Mouse (Mus musculus): ENCODE data around the gene Adra1b. TPM values are rescaled to one million over a fixed set of nuclear protein-coding genes. Genes with fewer than 3 reads are reported as not detected.

Gene Adra1b
- polyA plus RNA-seq (2016; fragmentation: Nextera tagmentation; extraction: Ambion mirVana), result 0.86 and 1.1 TPM in 2 replicates

- no peaks in the 10 kb centered on the region for H3K4me1 ChIP-seq
- no peak within 1 kb of the TSS for H3K27ac ChIP-seq
- no peak for ATAC-seq (ENCODE audit: low FRiP score, low read depth)
- no peaks in the 10 kb centered on the region for H3K27me3 ChIP-seq (replicated peaks)
- no peak within 1 kb of the TSS for H3K4me3 ChIP-seq
- H3K9me3 ChIP-seq, result no peaks in the 10 kb centered on the region
- WGBS, result 82% methylated on average over 6 of the region's 6 CpGs
- no peak within 1 kb of the TSS for H3K9ac ChIP-seq
- no peaks in the 10 kb centered on the region for H3K36me3 ChIP-seq
- no peak within 1 kb of the TSS for H3K4me2 ChIP-seq (replicated peaks)
Measured at GRCm38 (mm10) chr11:43901051-43901654, at the start of gene Adra1b. Adra1b (minus strand) TSS chr11:43901210.

- H3K36me3 ChIP-seq, result no peaks in the 10 kb centered on the region
- H3K9ac ChIP-seq, result no peak overlapping the region
- WGBS, result 85% methylated on average over 1 of the region's 1 CpGs
- H3K27ac ChIP-seq, result no peak overlapping the region
- H3K27me3 ChIP-seq (replicated peaks), result no peaks in the 10 kb centered on the region
- no peak overlapping the region for H3K4me3 ChIP-seq
- ATAC-seq (ENCODE audit: low FRiP score, low read depth), result no peak
- no peak overlapping the region for H3K4me2 ChIP-seq (replicated peaks)
- H3K4me1 ChIP-seq, result no peaks in the 10 kb centered on the region
- 0 out of 2 replicates have a peak, but pooled peaks cover 3% of the 10 kb centered on the region for H3K9me3 ChIP-seq
Measured at GRCm38 (mm10) chr11:43950274-43950673, 49.3 kb upstream of the Adra1b start.

DNA sequence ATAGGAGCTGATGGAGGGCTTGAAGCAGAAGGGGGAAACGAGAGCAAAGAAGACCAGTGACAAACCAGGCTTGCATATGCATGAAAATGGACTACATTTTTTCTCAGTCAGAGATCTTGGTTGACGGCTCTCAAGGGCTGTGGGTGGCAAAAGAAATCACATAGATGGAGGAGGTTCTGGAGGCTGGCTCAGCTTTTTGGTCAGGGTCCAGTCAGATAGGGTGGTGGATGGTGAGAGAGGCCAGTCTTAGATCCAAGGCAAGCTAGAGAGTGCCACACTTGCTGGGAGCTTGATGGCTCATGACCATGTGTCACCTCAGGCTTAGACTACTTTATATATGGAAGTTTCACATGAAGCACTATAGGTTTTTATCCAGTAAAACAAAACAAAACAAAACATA is 42.8 kb upstream of the Adra1b start:
- H3K36me3 ChIP-seq, result no peaks in the 10 kb centered on the region
- no peak overlapping the region for H3K4me2 ChIP-seq (replicated peaks)
- ATAC-seq (ENCODE audit: low FRiP score, low read depth), result no peak
- no peaks in the 10 kb centered on the region for H3K4me1 ChIP-seq
- H3K9me3 ChIP-seq, result no peaks in the 10 kb centered on the region
- no peak overlapping the region for H3K27ac ChIP-seq
- 72% methylated on average over 2 of the region's 2 CpGs for WGBS
- no peak overlapping the region for H3K4me3 ChIP-seq
- H3K9ac ChIP-seq, result no peak overlapping the region
- no peaks in the 10 kb centered on the region for H3K27me3 ChIP-seq (replicated peaks)

- Histone ChIP-seq H3K4me2 (replicated peaks) (no peak overlapping the region), H3K4me1 (no peaks in the 10 kb centered on the region), H3K27me3 (replicated peaks) (no peaks in the 10 kb centered on the region), H3K4me3 (no peak overlapping the region), H3K27ac (no peak overlapping the region), H3K36me3 (no peaks in the 10 kb centered on the region), H3K9me3 (no peaks in the 10 kb centered on the region), H3K9ac (no peak overlapping the region)
- 79% methylated on average over 1 of the region's 1 CpGs for WGBS
- no peak for ATAC-seq (ENCODE audit: low FRiP score, low read depth)
Measured at GRCm38 (mm10) chr11:43943167-43943566, 42.2 kb upstream of the Adra1b start.

DNA sequence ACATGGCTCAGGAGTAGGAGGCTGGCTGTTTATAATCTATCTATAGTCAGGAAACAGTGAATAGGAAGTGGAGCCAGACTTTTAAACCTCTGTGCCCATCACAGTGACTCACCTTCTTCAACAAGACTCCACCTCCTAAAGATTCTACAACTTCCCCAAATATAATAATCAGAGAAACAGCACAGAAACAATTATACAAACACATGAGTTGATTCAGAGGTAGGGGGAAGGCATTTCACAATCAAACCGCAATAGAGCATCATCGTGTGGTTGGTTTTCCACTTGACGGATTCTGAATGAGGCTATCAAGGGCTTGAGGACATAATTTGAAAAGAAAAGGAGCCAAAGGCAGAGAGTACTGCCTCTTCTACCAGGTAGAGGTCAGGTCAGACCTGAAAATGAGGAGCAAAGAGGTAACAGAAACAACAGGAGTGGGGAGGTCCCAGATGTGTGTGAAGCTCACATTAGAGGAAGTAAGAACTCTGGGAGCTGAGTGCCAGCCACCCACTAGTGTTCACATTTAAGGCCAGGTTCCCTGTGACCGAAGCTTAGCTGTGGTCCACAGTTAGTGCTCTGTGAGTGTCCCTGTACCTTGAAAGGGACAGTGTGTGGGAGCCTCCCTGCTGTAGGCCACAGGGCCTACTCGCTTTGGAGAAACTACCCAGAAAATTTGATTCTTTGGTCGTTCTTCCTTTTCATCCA is 39.6 kb upstream of the Adra1b start:
- Histone ChIP-seq H3K9ac (no peak overlapping the region), H3K36me3 (no peaks in the 10 kb centered on the region), H3K4me2 (replicated peaks) (no peak overlapping the region), H3K27me3 (replicated peaks) (no peaks in the 10 kb centered on the region), H3K27ac (no peak overlapping the region), H3K9me3 (no peaks in the 10 kb centered on the region), H3K4me3 (no peak overlapping the region), H3K4me1 (no peaks in the 10 kb centered on the region)
- WGBS, result 91% methylated on average over 6 of the region's 6 CpGs
- ATAC-seq (ENCODE audit: low FRiP score, low read depth), result no peak

GRCm38 (mm10) chr11:43936023-43936422 is 35.0 kb upstream of the Adra1b start:
- WGBS, result 91% methylated on average over 2 of the region's 2 CpGs
- no peaks in the 10 kb centered on the region for H3K9me3 ChIP-seq
- no peak overlapping the region for H3K4me3 ChIP-seq
- H3K27ac ChIP-seq, result no peak overlapping the region
- no peaks in the 10 kb centered on the region for H3K36me3 ChIP-seq
- ATAC-seq (ENCODE audit: low FRiP score, low read depth), result no peak
- H3K4me2 ChIP-seq (replicated peaks), result no peak overlapping the region
- H3K9ac ChIP-seq, result no peak overlapping the region
- H3K27me3 ChIP-seq (replicated peaks), result no peaks in the 10 kb centered on the region
- no peaks in the 10 kb centered on the region for H3K4me1 ChIP-seq

- ATAC-seq (ENCODE audit: low FRiP score, low read depth), result no peak
- Histone ChIP-seq H3K4me3 (no peak overlapping the region), H3K4me1 (no peaks in the 10 kb centered on the region), H3K36me3 (no peaks in the 10 kb centered on the region), H3K9me3 (no peaks in the 10 kb centered on the region), H3K9ac (no peak overlapping the region), H3K4me2 (replicated peaks) (no peak overlapping the region), H3K27ac (no peak overlapping the region), H3K27me3 (replicated peaks) (no peaks in the 10 kb centered on the region)
- WGBS, result 85% methylated on average over 6 of the region's 6 CpGs
Measured at GRCm38 (mm10) chr11:43933480-43933879, 32.5 kb upstream of the Adra1b start.

- 89% methylated on average over 4 of the region's 4 CpGs for WGBS
Measured at GRCm38 (mm10) chr11:43933000-43933399, 32.0 kb upstream of the Adra1b start.

GRCm38 (mm10) chr11:43930191-43930590 is 29.2 kb upstream of the Adra1b start:
- no peak overlapping the region for H3K4me3 ChIP-seq
- no peak overlapping the region for H3K4me2 ChIP-seq (replicated peaks)
- H3K27ac ChIP-seq, result no peak overlapping the region
- no peak for ATAC-seq (ENCODE audit: low FRiP score, low read depth)
- no peaks in the 10 kb centered on the region for H3K4me1 ChIP-seq
- H3K9me3 ChIP-seq, result no peaks in the 10 kb centered on the region
- H3K27me3 ChIP-seq (replicated peaks), result no peaks in the 10 kb centered on the region
- H3K9ac ChIP-seq, result no peak overlapping the region
- 94% methylated on average over 2 of the region's 2 CpGs for WGBS
- H3K36me3 ChIP-seq, result no peaks in the 10 kb centered on the region

More at GRCm38 (mm10) chr11:43933000-43933399, 32.0 kb upstream of the Adra1b start:
- H3K9me3 ChIP-seq, result no peaks in the 10 kb centered on the region
- H3K36me3 ChIP-seq, result no peaks in the 10 kb centered on the region
- H3K9ac ChIP-seq, result no peak overlapping the region
- no peak overlapping the region for H3K27ac ChIP-seq
- no peak overlapping the region for H3K4me3 ChIP-seq
- H3K4me1 ChIP-seq, result no peaks in the 10 kb centered on the region
- ATAC-seq (ENCODE audit: low FRiP score, low read depth), result no peak
- no peaks in the 10 kb centered on the region for H3K27me3 ChIP-seq (replicated peaks)
- no peak overlapping the region for H3K4me2 ChIP-seq (replicated peaks)

DNA sequence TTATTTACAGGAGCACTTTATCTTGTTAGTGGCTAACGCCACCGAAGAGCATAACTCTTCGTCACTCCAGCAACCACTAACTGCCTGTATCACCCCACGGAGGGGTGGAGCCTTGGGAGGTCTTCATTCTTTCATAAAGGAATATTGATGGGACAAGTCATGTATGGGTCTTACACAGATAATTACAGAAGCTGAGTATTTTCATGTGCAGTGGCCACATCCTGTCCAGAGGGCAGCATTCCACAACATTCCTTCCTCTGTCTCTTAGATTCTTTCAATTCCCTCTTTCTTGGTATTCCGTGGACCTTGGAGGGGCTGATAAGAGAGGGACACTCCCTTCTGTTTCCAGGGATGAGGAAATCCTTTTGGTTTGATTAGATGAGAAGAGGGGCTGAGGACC is 28.7 kb upstream of the Adra1b start:
- Histone ChIP-seq H3K36me3 (no peaks in the 10 kb centered on the region), H3K4me2 (replicated peaks) (no peak overlapping the region), H3K27me3 (replicated peaks) (no peaks in the 10 kb centered on the region), H3K4me3 (no peak overlapping the region), H3K9me3 (no peaks in the 10 kb centered on the region), H3K4me1 (no peaks in the 10 kb centered on the region), H3K27ac (no peak overlapping the region), H3K9ac (no peak overlapping the region)
- ATAC-seq (ENCODE audit: low FRiP score, low read depth), result no peak
- 73% methylated on average over 5 of the region's 5 CpGs for WGBS

DNA sequence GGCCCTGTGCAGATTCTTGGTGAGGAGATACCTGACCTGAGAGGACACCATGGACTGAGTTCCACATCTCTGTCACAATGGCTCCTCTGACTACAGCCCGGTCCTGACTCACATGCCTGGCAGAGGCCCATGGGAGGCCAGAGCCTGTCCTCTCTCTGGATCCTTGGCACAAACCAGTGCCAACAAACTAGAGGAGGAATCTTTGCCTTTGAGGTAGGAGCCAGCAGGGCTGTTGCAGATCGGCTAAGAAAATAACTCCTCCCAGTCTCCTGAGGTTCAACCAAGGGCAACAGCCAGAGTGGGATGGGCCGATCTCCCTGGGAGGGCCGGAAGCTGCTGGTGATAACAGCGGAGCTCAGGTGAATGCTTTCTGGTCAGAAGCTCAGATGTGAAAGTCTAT is 28.2 kb upstream of the Adra1b start:
- H3K4me3 ChIP-seq, result no peak overlapping the region
- H3K27ac ChIP-seq, result no peak overlapping the region
- no peaks in the 10 kb centered on the region for H3K36me3 ChIP-seq
- no peaks in the 10 kb centered on the region for H3K4me1 ChIP-seq
- no peak for ATAC-seq (ENCODE audit: low FRiP score, low read depth)
- H3K27me3 ChIP-seq (replicated peaks), result no peaks in the 10 kb centered on the region
- H3K4me2 ChIP-seq (replicated peaks), result no peak overlapping the region
- WGBS, result 72% methylated on average over 5 of the region's 5 CpGs
- H3K9me3 ChIP-seq, result no peaks in the 10 kb centered on the region
- no peak overlapping the region for H3K9ac ChIP-seq

DNA sequence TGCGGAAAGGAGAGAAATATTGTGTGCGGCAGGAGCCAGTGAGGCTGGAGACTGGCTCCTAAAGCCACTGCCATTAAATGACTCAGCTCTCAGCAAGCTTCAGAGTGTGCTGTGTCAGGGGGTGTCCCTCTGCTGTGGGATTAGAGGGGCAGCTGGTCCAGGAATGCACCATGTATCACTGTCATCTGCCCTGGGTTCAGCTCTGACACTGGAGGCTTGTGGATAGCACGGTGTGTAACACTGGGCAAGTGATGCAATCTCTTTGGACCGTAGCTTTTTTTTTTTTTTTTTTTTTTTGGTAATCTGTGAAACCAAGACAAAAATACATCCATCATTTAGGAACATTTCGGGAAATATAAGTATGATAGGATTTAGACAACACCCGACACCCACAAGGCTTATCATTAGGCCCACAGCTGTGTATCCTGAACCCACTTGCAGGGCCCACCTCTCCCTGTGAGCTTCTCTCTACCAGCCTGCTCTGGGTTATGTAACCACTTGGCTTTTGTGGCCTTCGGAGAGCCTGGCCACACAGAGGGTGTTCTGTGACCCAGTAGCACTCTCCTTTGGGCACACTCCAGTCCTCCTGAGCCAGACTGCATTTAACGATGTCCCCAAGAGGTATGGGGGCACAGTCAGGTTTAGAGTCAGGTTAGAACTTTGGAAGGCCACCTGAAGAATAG is 26.3 kb upstream of the Adra1b start:
- H3K4me1 ChIP-seq, result no peaks in the 10 kb centered on the region
- WGBS, result 80% methylated on average over 8 of the region's 8 CpGs
- H3K4me3 ChIP-seq, result no peak overlapping the region
- H3K27ac ChIP-seq, result no peak overlapping the region
- H3K27me3 ChIP-seq (replicated peaks), result no peaks in the 10 kb centered on the region
- H3K4me2 ChIP-seq (replicated peaks), result no peak overlapping the region
- no peaks in the 10 kb centered on the region for H3K9me3 ChIP-seq
- no peak overlapping the region for H3K9ac ChIP-seq
- no peaks in the 10 kb centered on the region for H3K36me3 ChIP-seq
- no peak for ATAC-seq (ENCODE audit: low FRiP score, low read depth)
